Mouse (Mus musculus) brain, adult 10 weeks (tissue): ENCODE results near the gene Zfp872. TPM values are rescaled to one million over a fixed set of nuclear protein-coding genes. Genes with fewer than 3 reads are reported as not detected.

ENCODE experiments used
- polyA plus RNA-seq: library from polyadenylated mRNA; stranded (reverse); fragments of 350-450 nt; fragmentation: Illumina TruSeq; extraction: RNeasy Lipid Tissue Mini Kit (QIAGEN cat#74804); gene quantifications from one replicate; pipeline ENCODE4 v1.2.3, GENCODE M21; 2015; ENCODE audit warnings: low read depth, low replicate concordance

The Zfp872 gene
- polyA plus RNA-seq = not detected

DNA sequence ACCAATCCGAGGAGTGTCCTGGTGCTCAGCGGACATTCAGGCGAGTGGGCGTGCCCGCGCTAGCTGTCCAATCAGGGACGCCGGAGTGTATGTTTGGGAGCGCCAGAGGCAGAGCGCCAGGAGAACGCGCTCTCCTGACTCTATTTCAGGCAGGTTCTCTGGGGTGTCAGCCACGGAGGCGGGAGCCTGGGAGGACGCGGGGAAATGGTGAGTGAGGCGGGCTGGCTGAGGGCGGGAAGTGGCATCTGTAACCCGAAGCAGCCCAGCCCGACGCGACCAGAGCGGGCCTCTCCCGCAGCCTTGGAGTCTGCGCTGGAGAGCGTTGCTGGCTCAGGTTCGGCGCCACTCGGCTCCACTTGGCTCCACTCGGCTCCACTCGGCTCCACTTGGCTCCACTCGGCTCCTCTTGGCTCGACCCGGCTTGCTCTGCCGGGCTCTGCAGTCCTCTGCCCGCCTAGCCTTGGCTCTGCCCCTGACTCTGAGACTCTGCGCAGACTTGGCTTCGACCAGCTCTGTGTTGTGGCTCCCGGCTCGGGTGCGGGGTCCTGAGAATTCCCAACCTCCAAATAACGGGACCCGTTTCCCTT lies at the start of gene Zfp872:
Gene Zfp872 (plus strand): TSS at position 66 of the 587 bp plus-strand sequence.

DNA sequence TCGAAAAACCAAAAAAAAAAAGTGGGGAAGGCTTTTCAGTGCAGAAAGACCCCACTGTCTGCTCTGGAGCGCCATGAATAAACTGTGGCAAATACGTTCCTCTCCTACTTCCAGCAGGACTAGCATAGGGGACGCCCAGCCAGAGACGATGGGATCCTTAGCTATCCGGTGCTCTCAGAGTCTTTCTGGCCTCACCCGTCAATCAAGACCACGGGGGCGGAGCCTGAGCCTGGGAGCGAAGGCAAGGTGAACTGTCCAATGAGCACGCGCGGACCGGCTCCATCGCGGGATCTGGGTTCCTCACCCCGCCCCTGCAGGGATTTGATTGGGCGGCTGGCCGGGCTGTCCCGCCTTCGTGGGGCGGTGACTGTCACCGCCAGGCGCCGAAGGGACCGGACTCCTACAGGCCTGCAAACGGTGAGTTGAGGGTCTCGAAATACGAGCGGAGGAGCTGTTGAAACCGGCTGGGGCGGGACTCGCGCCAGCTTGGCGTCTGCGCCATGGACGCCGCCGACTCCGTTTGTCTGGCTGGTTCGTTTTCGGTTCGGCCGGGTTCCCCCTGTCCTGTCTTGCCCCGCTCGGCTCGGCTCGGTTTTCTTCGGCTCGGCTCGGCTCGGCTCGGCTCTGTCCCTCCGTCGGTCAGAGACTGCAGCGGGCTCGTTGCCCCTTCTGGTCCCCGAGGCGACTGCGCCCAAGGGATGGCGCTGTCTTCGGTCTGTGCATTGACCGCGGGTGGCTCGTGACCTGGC lies 31.2 kb upstream of the Zfp872 start, which contains the start of gene Pigyl:
Gene Pigyl (plus strand): TSS at position 350 of the 749 bp plus-strand sequence.

DNA sequence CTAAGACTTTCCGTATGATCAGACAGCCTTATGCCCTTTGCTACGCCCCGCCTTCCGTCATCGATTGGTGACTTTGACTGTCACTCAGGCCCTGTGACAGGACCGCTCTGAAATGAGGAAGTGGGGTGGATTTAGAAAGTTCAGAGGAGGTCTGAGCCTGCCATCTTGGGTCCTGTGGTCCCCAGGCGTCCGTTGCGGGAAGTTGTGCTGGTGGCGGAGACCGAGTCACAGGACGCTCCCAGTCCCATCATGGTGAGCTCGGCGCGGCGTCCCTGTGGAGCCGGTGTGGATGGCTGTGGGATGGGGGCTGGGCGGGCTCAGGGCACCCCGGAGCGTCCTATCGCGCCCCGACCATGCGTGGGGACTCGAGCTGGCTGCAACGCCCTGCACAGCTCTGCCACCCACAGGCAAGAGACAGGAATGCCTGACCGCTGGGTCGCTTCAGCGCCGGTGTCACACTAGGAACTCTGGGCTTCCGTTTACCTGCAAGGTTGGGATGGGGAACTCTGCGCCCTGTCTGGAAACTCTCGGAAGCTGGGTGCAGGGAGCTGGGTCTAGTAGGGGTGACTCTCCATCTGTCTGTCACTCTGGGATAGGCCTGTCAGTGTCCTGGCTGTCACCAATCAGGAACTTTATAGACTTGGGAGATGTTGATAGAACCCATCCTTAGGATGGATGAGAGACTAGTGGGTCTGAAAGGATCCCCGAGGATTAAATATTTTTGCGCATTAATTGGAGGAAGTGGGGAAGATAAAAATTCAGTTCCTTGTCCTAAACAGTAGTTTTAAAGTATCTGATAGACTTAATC lies 37.9 kb downstream of the Zfp872 start, which contains the start of gene Zfp809:
Gene Zfp809 (plus strand): TSS at position 134 of the 808 bp plus-strand sequence.

Other genes with a start within 250 kb of the Zfp872 start
- gene Swsap1, start 232.3 kb upstream of the Zfp872 start, polyA plus RNA-seq = 17.0 TPM
- gene Epor, start 224.6 kb upstream of the Zfp872 start, polyA plus RNA-seq = 11.1 TPM
- gene Rgl3, start 198.6 kb upstream of the Zfp872 start, polyA plus RNA-seq = 1.7 TPM
- 5.1 TPM for gene Ccdc151, start 185.5 kb upstream of the Zfp872 start, polyA plus RNA-seq
- gene Prkcsh, start 185.3 kb upstream of the Zfp872 start, polyA plus RNA-seq = 85.6 TPM
- gene Elavl3, start 136.1 kb upstream of the Zfp872 start, polyA plus RNA-seq = 107 TPM
- gene Gm49318, start 116.8 kb upstream of the Zfp872 start, polyA plus RNA-seq = 1.0 TPM
- gene Zfp653, start 116.7 kb upstream of the Zfp872 start, polyA plus RNA-seq = 18.0 TPM
- gene Ecsit, start 102.7 kb upstream of the Zfp872 start, polyA plus RNA-seq = 63.5 TPM
- gene Cnn1, start 88.9 kb upstream of the Zfp872 start, polyA plus RNA-seq = 1.4 TPM
- gene Elof1, start 70.9 kb upstream of the Zfp872 start, polyA plus RNA-seq = 146 TPM
- 0.58 TPM for gene Acp5, start 52.4 kb upstream of the Zfp872 start, polyA plus RNA-seq
- gene Pigyl, start 31.2 kb upstream of the Zfp872 start, polyA plus RNA-seq = 79.6 TPM
- gene Zfp809, start 37.6 kb downstream of the Zfp872 start, polyA plus RNA-seq = 17.8 TPM
- 2.5 TPM for gene Zfp599, start 71.8 kb downstream of the Zfp872 start, polyA plus RNA-seq
- gene Zfp810, start 119.6 kb downstream of the Zfp872 start, polyA plus RNA-seq = 17.0 TPM
- gene Anln, start 201.1 kb downstream of the Zfp872 start, polyA plus RNA-seq = 34.6 TPM
- gene 9530077C05Rik, start 223.4 kb downstream of the Zfp872 start, polyA plus RNA-seq = 10.0 TPM